Mouse (Mus musculus): ENCODE measurements around the gene Foxp1. TPM values are rescaled to one million over a fixed set of nuclear protein-coding genes. Genes with fewer than 3 reads are reported as not detected.

Gene Foxp1
- polyA plus RNA-seq, 1 experiment from 2014 or later: 91.9 TPM

DNA sequence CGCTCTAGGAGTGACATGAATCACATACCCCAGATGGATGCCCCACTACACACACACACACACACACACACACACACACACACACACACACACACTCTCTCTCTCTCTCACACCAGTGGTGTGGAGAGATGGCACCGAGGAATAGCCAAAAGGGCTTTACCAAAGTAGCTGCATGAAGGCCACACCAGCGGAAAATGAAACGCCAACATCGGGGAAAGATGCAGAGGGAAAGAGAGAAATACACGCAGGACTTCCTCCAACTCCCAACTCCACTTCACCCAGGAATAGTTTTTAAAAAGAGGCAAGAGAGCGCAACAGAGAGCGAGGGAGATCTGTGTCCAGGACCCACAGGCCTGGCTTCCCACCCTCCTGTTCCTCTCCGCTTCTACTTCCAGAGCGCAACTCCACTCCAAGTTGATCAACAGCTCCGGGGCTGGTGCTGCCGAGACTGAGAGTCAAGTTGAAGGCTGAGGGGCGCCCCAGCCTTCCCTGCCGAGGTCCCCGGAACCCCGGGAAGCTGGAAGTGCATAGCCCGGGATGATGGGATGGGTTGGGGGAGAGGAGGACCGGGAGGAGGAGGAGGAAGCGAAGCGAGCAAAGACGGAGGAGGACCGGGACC, 494.9 kb downstream of the Foxp1 start:
- ATAC-seq (ENCODE audit: low FRiP score): no peak; the same call in 1 of the 2 replicates
- H3K4me1 ChIP-seq (replicated peaks; ENCODE audit: control insufficient read depth, insufficient read depth, low read length): peaks cover 7% of the 10 kb centered on the region; the same call in 1 of the 2 replicates

DNA sequence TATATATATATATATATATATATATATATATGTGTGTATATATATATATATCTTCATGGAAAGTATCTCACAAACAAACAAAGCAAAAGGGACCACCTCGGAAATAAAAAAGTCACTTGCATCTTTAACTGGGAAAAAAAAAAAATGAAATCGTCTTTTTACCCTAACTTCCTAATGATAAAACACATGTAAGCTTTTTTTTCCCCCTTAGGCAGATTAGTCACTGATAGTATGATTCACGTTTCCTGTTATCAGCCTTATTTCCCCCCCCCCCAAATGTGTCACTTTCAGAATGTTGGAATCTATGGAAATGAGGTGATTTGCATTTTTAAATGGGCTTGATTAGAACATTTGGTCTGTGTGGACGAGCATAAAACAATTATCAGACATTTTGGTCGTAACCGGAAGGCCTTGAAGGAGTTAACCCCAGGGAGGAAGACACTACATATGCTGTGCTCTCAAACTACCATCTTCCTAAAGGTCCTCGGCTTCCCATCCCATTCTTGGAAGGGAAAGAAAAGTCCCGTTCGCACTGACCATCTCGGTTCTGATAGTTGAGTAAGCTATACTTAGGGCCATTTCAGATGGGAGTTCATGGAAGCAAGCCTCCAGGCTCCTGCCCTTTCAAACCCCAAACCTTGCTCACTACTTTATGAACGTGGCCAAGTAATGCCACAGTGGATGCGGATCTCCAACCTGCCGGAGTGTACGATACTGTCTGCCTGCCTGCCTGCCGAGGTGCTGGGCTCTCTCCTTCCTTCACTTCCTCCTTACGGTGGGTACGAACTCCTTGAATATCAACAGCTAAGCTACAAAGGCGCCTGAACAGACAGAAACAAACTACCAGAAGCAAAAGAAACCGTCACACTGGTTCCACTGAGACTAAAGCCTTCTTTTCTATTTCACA, 495.6 kb downstream of the Foxp1 start:
- H3K36me3 ChIP-seq (ENCODE audit: control insufficient read depth, insufficient read depth, low read length): no peaks in the 10 kb centered on the region
- H3K4me3 ChIP-seq (ENCODE audit: low read depth, low read length): peak overlapping the region; percentile 70
- peaks cover 7% of the 10 kb centered on the region; the same call in 1 of the 2 replicates for H3K4me1 ChIP-seq (replicated peaks; ENCODE audit: control insufficient read depth, insufficient read depth, low read length)
- peak overlapping the region; percentile 88 for H3K4me2 ChIP-seq (replicated peaks; ENCODE audit: low read depth, low read length)
- H3K27ac ChIP-seq (ENCODE audit: low read depth, low read length): peak overlapping the region; percentile 89; the same call in 1 of the 2 replicates
- 12% methylated on average over 19 of the region's 19 CpGs for WGBS
- H3K27me3 ChIP-seq (ENCODE audit: control insufficient read depth, insufficient read depth, low read length): no peaks in the 10 kb centered on the region
- ATAC-seq (ENCODE audit: low FRiP score) (no peak), DNase-seq (ENCODE audit: low spot score) (peak; percentile 53)
- H3K9me3 ChIP-seq (ENCODE audit: control insufficient read depth, low read length): no peaks in the 10 kb centered on the region
- H3K9ac ChIP-seq (ENCODE audit: low read depth, low read length): peak overlapping the region; percentile 81

More for the DNA sequence above, 494.9 kb downstream of the Foxp1 start:
- Histone ChIP-seq H3K9ac (ENCODE audit: low read depth, low read length) (peak overlapping the region; percentile 81), H3K4me3 (ENCODE audit: low read depth, low read length) (peak overlapping the region; percentile 70), H3K36me3 (ENCODE audit: control insufficient read depth, insufficient read depth, low read length) (no peaks in the 10 kb centered on the region), H3K9me3 (ENCODE audit: control insufficient read depth, low read length) (no peaks in the 10 kb centered on the region), H3K27me3 (ENCODE audit: control insufficient read depth, insufficient read depth, low read length) (no peaks in the 10 kb centered on the region), H3K27ac (ENCODE audit: low read depth, low read length) (peak overlapping the region; percentile 89), H3K4me2 (replicated peaks; ENCODE audit: low read depth, low read length) (peak overlapping the region; percentile 88)
- no peak for DNase-seq (ENCODE audit: low spot score)
- WGBS: 0% methylated on average over 22 of the region's 22 CpGs

DNA sequence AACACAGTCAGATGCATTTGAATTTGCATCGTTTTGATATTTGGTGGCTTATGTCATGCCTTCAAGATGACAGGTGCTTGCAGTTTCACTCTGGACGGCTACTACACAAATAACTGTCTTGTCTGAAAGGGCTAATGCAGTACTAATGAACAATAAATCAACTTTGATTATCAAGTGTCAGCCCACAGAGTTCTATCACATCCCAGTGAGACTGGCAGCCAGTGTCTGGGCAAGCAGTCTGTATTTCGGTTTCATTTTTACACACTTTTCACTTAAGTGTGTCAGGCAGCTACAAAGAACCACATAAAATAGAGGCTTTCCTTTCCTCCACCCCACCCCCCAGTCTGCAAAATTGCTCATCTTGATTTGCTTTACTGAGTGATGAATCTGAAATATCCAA, 496.5 kb downstream of the Foxp1 start:
- no peaks in the 10 kb centered on the region for H3K36me3 ChIP-seq (ENCODE audit: control insufficient read depth, insufficient read depth, low read length)
- peaks cover 7% of the 10 kb centered on the region; the same call in 1 of the 2 replicates for H3K4me1 ChIP-seq (replicated peaks; ENCODE audit: control insufficient read depth, insufficient read depth, low read length)
- no peaks in the 10 kb centered on the region for H3K27me3 ChIP-seq (ENCODE audit: control insufficient read depth, insufficient read depth, low read length)
- H3K9ac ChIP-seq (ENCODE audit: low read depth, low read length): no peak overlapping the region
- H3K4me3 ChIP-seq (ENCODE audit: low read depth, low read length): no peak overlapping the region
- no peak overlapping the region for H3K27ac ChIP-seq (ENCODE audit: low read depth, low read length)
- no peaks in the 10 kb centered on the region for H3K9me3 ChIP-seq (ENCODE audit: control insufficient read depth, low read length)
- no peak for DNase-seq (ENCODE audit: low spot score)
- ATAC-seq (ENCODE audit: low FRiP score): no peak
- H3K4me2 ChIP-seq (replicated peaks; ENCODE audit: low read depth, low read length): peak overlapping the region; percentile 32
- 48% methylated on average over 3 of the region's 3 CpGs for WGBS

DNA sequence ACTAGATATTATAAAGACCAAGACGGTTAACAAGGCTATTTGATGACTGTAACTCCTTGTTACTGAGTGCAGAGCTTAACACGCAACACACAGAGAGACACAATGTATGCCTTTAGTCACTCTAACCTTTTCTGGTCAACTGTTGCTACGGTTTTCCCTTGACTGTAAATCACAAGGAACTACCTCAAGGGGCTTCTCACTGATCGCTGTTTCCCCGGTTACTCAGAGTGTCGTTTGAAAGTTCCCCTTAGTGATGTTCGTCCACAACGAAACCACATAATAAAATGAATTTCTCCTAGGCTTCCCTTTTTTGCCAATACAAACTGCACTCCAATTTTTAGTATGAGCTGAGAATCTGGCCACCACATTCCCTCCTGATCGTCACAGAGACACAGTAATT, 497.9 kb downstream of the Foxp1 start:
- Histone ChIP-seq H3K4me1 (replicated peaks; ENCODE audit: control insufficient read depth, insufficient read depth, low read length) (peaks cover 6% of the 10 kb centered on the region; the same call in 1 of the 2 replicates), H3K27me3 (ENCODE audit: control insufficient read depth, insufficient read depth, low read length) (no peaks in the 10 kb centered on the region), H3K36me3 (ENCODE audit: control insufficient read depth, insufficient read depth, low read length) (no peaks in the 10 kb centered on the region), H3K4me2 (replicated peaks; ENCODE audit: low read depth, low read length) (no peak overlapping the region), H3K9ac (ENCODE audit: low read depth, low read length) (no peak overlapping the region), H3K4me3 (ENCODE audit: low read depth, low read length) (no peak overlapping the region), H3K27ac (ENCODE audit: low read depth, low read length) (no peak overlapping the region), H3K9me3 (ENCODE audit: control insufficient read depth, low read length) (no peaks in the 10 kb centered on the region)
- WGBS: 42% methylated on average over 9 of the region's 9 CpGs
- ATAC-seq (ENCODE audit: low FRiP score): no peak
- DNase-seq (ENCODE audit: low spot score): no peak

DNA sequence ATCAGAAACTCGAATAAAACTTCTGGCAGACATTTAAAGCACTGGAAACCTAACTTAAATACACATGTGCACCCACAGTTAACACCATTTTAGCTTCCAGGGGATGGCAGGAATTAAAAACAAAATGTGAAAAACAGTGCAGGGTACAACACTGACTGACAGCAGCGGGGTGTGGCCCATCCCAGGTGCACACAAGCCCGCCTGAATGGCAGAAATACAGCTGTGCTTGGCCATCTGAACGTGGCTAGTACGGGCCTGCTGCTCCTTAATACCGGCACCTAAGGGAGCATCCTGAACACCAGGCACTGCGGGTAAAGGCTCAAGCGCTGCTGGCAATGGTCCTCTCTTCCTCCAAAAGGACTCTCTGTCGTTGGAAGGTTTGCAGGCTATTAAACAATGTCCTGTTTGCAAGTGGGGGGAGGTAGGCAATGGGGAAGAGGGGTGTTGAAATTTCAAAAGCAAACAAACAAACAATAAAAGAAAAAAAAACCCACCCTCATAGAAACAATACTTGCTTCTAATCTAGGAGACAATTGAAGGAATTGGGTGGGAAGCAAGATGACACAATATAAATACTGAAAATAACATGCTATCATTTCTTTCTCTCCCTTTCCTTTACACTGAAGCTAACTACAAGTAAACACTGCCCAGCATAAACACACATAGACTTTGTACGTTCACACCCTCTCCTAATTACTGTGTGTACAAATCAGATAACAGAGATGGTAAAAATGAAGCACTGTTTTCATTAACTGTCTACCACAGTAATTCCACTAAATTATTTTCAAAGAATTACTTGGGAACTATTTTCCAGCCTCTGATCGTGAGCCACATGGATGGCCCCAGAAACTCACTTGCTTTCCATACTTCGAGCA, 501.7 kb downstream of the Foxp1 start:
- no peak overlapping the region for H3K4me3 ChIP-seq (ENCODE audit: low read depth, low read length)
- no peak for DNase-seq (ENCODE audit: low spot score)
- no peak overlapping the region for H3K4me2 ChIP-seq (replicated peaks; ENCODE audit: low read depth, low read length)
- no peak overlapping the region for H3K9ac ChIP-seq (ENCODE audit: low read depth, low read length)
- no peaks in the 10 kb centered on the region; the same call in 1 of the 2 replicates for H3K27me3 ChIP-seq (ENCODE audit: control insufficient read depth, insufficient read depth, low read length)
- no peak for ATAC-seq (ENCODE audit: low FRiP score)
- 66% methylated on average over 12 of the region's 12 CpGs for WGBS
- no peaks in the 10 kb centered on the region for H3K36me3 ChIP-seq (ENCODE audit: control insufficient read depth, insufficient read depth, low read length)
- H3K9me3 ChIP-seq (ENCODE audit: control insufficient read depth, low read length): no peaks in the 10 kb centered on the region
- H3K4me1 ChIP-seq (replicated peaks; ENCODE audit: control insufficient read depth, insufficient read depth, low read length): peaks cover 9% of the 10 kb centered on the region; the same call in 1 of the 2 replicates
- no peak overlapping the region for H3K27ac ChIP-seq (ENCODE audit: low read depth, low read length)

DNA sequence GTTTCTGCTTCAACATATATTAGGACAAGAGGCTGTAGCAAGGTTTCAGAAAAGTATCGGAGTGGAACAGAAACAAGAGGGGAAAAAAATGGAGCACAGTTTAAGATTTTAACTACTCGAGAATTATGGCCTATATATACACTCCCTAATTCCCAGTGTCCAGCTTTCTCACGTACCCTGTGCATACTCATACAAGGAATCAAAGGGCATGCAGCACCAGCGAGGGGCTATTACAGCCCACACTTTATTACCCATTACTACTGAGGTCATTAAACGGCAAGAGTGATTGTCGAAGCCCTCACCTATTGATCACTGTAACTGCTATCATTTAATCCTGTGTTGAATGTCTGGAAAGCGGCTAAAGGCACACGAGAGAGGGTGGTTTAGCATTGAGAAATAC, 502.8 kb downstream of the Foxp1 start:
- 75% methylated on average over 8 of the region's 8 CpGs for whole genome bisulfite sequencing
- Histone ChIP-seq H3K4me2 (replicated peaks; ENCODE audit: low read depth, low read length) (no peak overlapping the region), H3K27me3 (ENCODE audit: control insufficient read depth, insufficient read depth, low read length) (no peaks in the 10 kb centered on the region; the same call in 1 of the 2 replicates), H3K9ac (ENCODE audit: low read depth, low read length) (no peak overlapping the region), H3K36me3 (ENCODE audit: control insufficient read depth, insufficient read depth, low read length) (no peaks in the 10 kb centered on the region), H3K27ac (ENCODE audit: low read depth, low read length) (no peak overlapping the region), H3K4me1 (replicated peaks; ENCODE audit: control insufficient read depth, insufficient read depth, low read length) (peaks cover 6% of the 10 kb centered on the region), H3K9me3 (ENCODE audit: control insufficient read depth, low read length) (no peaks in the 10 kb centered on the region), H3K4me3 (ENCODE audit: low read depth, low read length) (no peak overlapping the region)
- DNase-seq (ENCODE audit: low spot score) (no peak), ATAC-seq (ENCODE audit: low FRiP score) (no peak)

DNA sequence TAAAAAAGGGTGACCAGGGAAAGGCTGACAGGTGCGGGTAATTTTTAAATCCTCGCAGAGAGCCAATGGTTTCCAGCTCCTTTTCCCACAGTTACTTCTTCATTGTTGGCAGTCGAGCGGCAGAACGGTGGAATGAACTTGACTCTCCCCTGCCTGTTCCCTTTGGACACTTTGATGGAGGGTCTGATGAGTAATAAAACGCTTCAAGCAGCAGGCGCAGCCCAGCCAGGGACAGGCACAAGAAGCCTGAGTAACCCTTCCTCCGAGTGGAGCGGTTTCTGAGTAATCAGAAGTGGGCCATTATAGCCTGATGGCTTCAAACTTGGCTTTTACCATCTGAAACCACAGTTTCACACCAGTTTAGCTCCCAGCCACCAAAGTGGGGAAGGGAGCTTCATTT, 503.3 kb downstream of the Foxp1 start:
- DNase-seq (ENCODE audit: low spot score) (no peak), ATAC-seq (ENCODE audit: low FRiP score) (no peak)
- Histone ChIP-seq H3K9me3 (ENCODE audit: control insufficient read depth, low read length) (no peaks in the 10 kb centered on the region), H3K27me3 (ENCODE audit: control insufficient read depth, insufficient read depth, low read length) (no peaks in the 10 kb centered on the region; the same call in 1 of the 2 replicates), H3K27ac (ENCODE audit: low read depth, low read length) (no peak overlapping the region), H3K4me1 (replicated peaks; ENCODE audit: control insufficient read depth, insufficient read depth, low read length) (peaks cover 9% of the 10 kb centered on the region), H3K4me2 (replicated peaks; ENCODE audit: low read depth, low read length) (no peak overlapping the region), H3K4me3 (ENCODE audit: low read depth, low read length) (no peak overlapping the region), H3K36me3 (ENCODE audit: control insufficient read depth, insufficient read depth, low read length) (no peaks in the 10 kb centered on the region), H3K9ac (ENCODE audit: low read depth, low read length) (no peak overlapping the region)
- WGBS: 56% methylated on average over 9 of the region's 9 CpGs

DNA sequence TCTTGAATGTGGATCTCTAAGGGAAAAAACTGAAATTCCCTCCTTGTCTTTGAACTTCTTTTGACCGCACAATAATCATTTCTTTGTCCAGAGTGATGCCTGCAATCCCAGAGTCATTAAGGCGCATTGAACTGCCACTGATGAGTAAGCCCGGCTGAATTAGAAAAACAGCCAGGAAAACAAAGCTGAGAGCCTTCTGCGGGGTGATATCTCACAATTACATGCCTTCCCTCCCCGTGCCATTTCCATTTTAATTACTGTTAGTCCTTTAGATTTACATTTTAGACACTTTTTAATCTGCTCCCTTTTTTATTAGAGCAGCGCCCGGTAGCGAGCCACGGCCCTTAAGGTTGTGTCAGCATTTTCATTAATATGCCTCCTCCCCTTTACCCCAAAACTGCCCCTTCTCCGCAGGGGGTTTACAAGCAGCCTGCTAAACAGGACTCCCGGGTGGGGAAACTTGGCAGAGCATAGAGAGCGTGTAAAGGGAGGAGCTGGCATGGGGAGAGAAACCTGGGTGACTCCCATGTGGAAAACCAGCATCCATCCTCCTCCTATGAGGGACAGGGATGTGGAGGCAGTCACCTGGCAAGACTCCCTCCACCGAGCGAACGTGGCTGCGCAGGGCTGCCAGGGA, 508.5 kb downstream of the Foxp1 start:
- H3K36me3 ChIP-seq (ENCODE audit: control insufficient read depth, insufficient read depth, low read length): no peaks in the 10 kb centered on the region
- peak overlapping the region; percentile 56 for H3K27ac ChIP-seq (ENCODE audit: low read depth, low read length)
- H3K4me3 ChIP-seq (ENCODE audit: low read depth, low read length): no peak overlapping the region
- no peaks in the 10 kb centered on the region for H3K9me3 ChIP-seq (ENCODE audit: control insufficient read depth, low read length)
- H3K4me2 ChIP-seq (replicated peaks; ENCODE audit: low read depth, low read length): no peak overlapping the region
- DNase-seq (ENCODE audit: low spot score) (no peak), ATAC-seq (ENCODE audit: low FRiP score) (peak; percentile 59)
- no peaks in the 10 kb centered on the region; the same call in 1 of the 2 replicates for H3K27me3 ChIP-seq (ENCODE audit: control insufficient read depth, insufficient read depth, low read length)
- no peak overlapping the region for H3K9ac ChIP-seq (ENCODE audit: low read depth, low read length)
- WGBS: 32% methylated on average over 16 of the region's 16 CpGs
- peaks cover 15% of the 10 kb centered on the region for H3K4me1 ChIP-seq (replicated peaks; ENCODE audit: control insufficient read depth, insufficient read depth, low read length)

All from hindbrain, embryonic 11.5 days (tissue).